Comparison of ENCODE assay signal across 13 mouse cellular contexts in the genomic region with DNA sequence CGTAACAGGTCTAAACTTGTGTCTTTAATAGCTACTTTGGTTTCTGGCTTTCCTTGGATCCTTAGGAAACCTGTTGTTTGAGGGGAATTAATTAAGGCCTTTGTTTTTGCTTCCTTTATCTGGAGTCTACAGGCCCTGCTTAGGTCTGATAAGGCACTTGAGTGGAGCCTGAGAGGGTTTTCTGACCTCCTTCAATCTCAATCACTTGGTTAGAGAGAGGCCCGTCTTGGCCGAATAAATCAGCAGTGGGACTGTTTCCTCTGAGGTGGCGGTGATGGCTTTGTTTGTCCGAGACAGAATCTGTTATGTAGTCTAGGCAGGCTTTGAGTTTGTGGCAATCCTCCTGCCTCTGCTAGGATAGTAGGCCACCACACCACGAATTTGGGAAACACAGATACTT. TPM values are rescaled to one million over a fixed set of nuclear protein-coding genes. Genes with fewer than 3 reads are reported as not detected.
DNase-seq lines count a peak whose midpoint lies in the region; ATAC-seq and TF ChIP-seq lines count a peak whose summit lies in the region.
"Had no signal": no experiment of that assay in that cellular context is flagged by ENCODE, and none has a peak within 500 bp of the region (broad histone marks: within the 10 kb centered on the region; RNA-seq: fewer than 3 reads in every experiment).

No protein-coding gene starts in this region.

- H3K4me2 ChIP-seq in lung, embryonic 14.5 days = peak overlapping the region; percentile 18; the same call in 1 of the 2 replicates
- 0 out of 2 replicates have a peak overlapping the region, but pooled peaks have one; percentile 7 for H3K4me2 ChIP-seq in heart, embryonic 15.5 days
- no peak overlapping the region for H3K4me2 ChIP-seq in lung, postnatal 0 days (replicated peaks; ENCODE audit: low read depth, low read length)
- H3K4me2 ChIP-seq: liver, embryonic 15.5 days had no signal

- no peak for TF ChIP-seq EP300 in lung, postnatal 0 days (IDR thresholded peaks at IDR 0.05)

- no peak for TF ChIP-seq CTCF in lung, embryonic 14.5 days (IDR thresholded peaks at IDR 0.05; ENCODE audit: low read depth)
- TF ChIP-seq CTCF in lung, postnatal 0 days (IDR thresholded peaks at IDR 0.05) = no peak

- no peaks in the 10 kb centered on the region for H3K27me3 ChIP-seq in heart, embryonic 10.5 days (ENCODE audit: insufficient read depth, poor library complexity, severe bottlenecking)
- H3K27me3 ChIP-seq in lung, embryonic 14.5 days (ENCODE audit: insufficient read depth, low read length) = no peaks in the 10 kb centered on the region
- H3K27me3 ChIP-seq in heart, embryonic 15.5 days = no peaks in the 10 kb centered on the region
- no peaks in the 10 kb centered on the region for H3K27me3 ChIP-seq in lung, postnatal 0 days (replicated peaks; ENCODE audit: insufficient read depth, low read length)

- H3K9ac ChIP-seq in lung, embryonic 14.5 days = no peak overlapping the region
- 0 out of 2 replicates have a peak overlapping the region, but pooled peaks have one; percentile 3 for H3K9ac ChIP-seq in heart, embryonic 15.5 days
- no peak overlapping the region for H3K9ac ChIP-seq in lung, postnatal 0 days (replicated peaks; ENCODE audit: low read depth)
- H3K9ac ChIP-seq: liver, embryonic 15.5 days had no signal

- WGBS in heart, embryonic 10.5 days = 11% methylated on average over 6 of the region's 6 CpGs
- WGBS in lung, embryonic 14.5 days = 19% methylated on average over 6 of the region's 6 CpGs
- WGBS in heart, embryonic 15.5 days = 29% methylated on average over 6 of the region's 6 CpGs
- WGBS in lung, postnatal 0 days = 21% methylated on average over 6 of the region's 6 CpGs

- H3K27ac ChIP-seq in heart, embryonic 10.5 days = peak overlapping the region; percentile 75
- H3K27ac ChIP-seq in lung, embryonic 14.5 days (ENCODE audit: low read depth) = peak overlapping the region; percentile 47; the same call in 1 of the 2 replicates
- H3K27ac ChIP-seq in heart, embryonic 15.5 days = peak overlapping the region; percentile 19
- peak overlapping the region; percentile 73 for H3K27ac ChIP-seq in lung, postnatal 0 days (ENCODE audit: low read length)
- H3K27ac ChIP-seq: liver, embryonic 15.5 days had no signal

- DNase-seq in heart, embryonic 10.5 days (ENCODE audit: low spot score) = peak; percentile 77
- no peak for DNase-seq in heart, adult 18-20 months
- DNase-seq in lung, embryonic 14.5 days = peak; percentile 42
- DNase-seq in lung, postnatal 25 days (ENCODE audit: low spot score) = no peak
- DNase-seq in lung, postnatal 0 days (ENCODE audit: low spot score) = peak; percentile 47
- no peak for DNase-seq in urinary bladder, postnatal 25 days (ENCODE audit: low spot score)
- DNase-seq in left cerebral cortex, postnatal 25 days (ENCODE audit: low spot score in 2 of 2) = no peak
- DNase-seq: kidney, postnatal 10 days; right cerebral cortex, postnatal 14 days had no signal

- ATAC-seq in lung, embryonic 14.5 days (ENCODE audit: insufficient read depth) = no peak
- ATAC-seq in heart, embryonic 15.5 days (replicated peaks; ENCODE audit: insufficient number of reproducible peaks, insufficient read depth, low FRiP score, low read depth) = no peak
- no peak for ATAC-seq in lung, postnatal 0 days
- ATAC-seq: CD4-positive, CD25-positive, alpha-beta regulatory T cell, adult 4 months; inflammation-experienced regulatory T-cells, adult 6 months had no signal

- H3K9me3 ChIP-seq in heart, embryonic 10.5 days = no peaks in the 10 kb centered on the region
- no peaks in the 10 kb centered on the region for H3K9me3 ChIP-seq in lung, embryonic 14.5 days (ENCODE audit: low read depth, low read length)
- H3K9me3 ChIP-seq in heart, embryonic 15.5 days (replicated peaks) = no peaks in the 10 kb centered on the region
- no peaks in the 10 kb centered on the region for H3K9me3 ChIP-seq in lung, postnatal 0 days (ENCODE audit: low read length)
- H3K9me3 ChIP-seq: liver, embryonic 15.5 days had no signal

- intact Hi-C loops in left cerebral cortex, postnatal 25 days (cut with DNase I) = no loop called here

- H3K4me3 ChIP-seq in heart, embryonic 10.5 days = peak overlapping the region; percentile 25; the same call in 1 of the 2 replicates
- H3K4me3 ChIP-seq in lung, embryonic 14.5 days (ENCODE audit: low read depth, low read length) = no peak overlapping the region
- no peak overlapping the region for H3K4me3 ChIP-seq in heart, embryonic 15.5 days
- no peak overlapping the region for H3K4me3 ChIP-seq in lung, postnatal 0 days (ENCODE audit: low read depth, low read length)
- H3K4me3 ChIP-seq: liver, embryonic 15.5 days had no signal

- H3K4me1 ChIP-seq in heart, embryonic 10.5 days = peaks cover 90% of the 10 kb centered on the region
- H3K4me1 ChIP-seq in lung, embryonic 14.5 days (ENCODE audit: insufficient read depth) = peaks cover 20% of the 10 kb centered on the region
- peaks cover 68% of the 10 kb centered on the region for H3K4me1 ChIP-seq in heart, embryonic 15.5 days (replicated peaks)
- peaks cover 46% of the 10 kb centered on the region; the same call in 1 of the 2 replicates for H3K4me1 ChIP-seq in lung, postnatal 0 days (ENCODE audit: insufficient read depth, low read depth, low read length)
- H3K4me1 ChIP-seq: liver, embryonic 15.5 days had no signal

- H3K36me3 ChIP-seq in heart, embryonic 10.5 days = 0 out of 2 replicates have a peak, but pooled peaks cover 5% of the 10 kb centered on the region
- peaks cover 5% of the 10 kb centered on the region for H3K36me3 ChIP-seq in lung, embryonic 14.5 days (ENCODE audit: insufficient read depth)
- H3K36me3 ChIP-seq in heart, embryonic 15.5 days = peaks cover 4% of the 10 kb centered on the region; the same call in 1 of the 2 replicates
- H3K36me3 ChIP-seq in lung, postnatal 0 days (ENCODE audit: insufficient read depth, low read length) = no peaks in the 10 kb centered on the region
- H3K36me3 ChIP-seq: liver, embryonic 15.5 days had no signal

RNA-seq across cellular contexts. Expression of a gene that starts 35.8 kb away (rescaled TPM):
- polyA plus RNA-seq in heart, embryonic 10.5 days (2016; fragmentation: Nextera tagmentation; extraction: Ambion mirVana) = 1.3 and 1.6 TPM in 2 replicates
- 1 to 10 TPM in 1 of 2 experiments, under 1 TPM in 1; 0.82 to 1.9 TPM for total RNA-seq in heart, adult 18-20 months (2021)
- polyA plus RNA-seq in lung, embryonic 14.5 days (2014; fragmentation: Nextera tagmentation; extraction: Ambion mirVana) = 2.8 and 3.4 TPM in 2 replicates
- polyA plus RNA-seq in heart, embryonic 15.5 days (2015; fragmentation: Nextera tagmentation; extraction: Ambion mirVana) = 1.3 and 2.0 TPM in 2 replicates
- 0.44 and 0.88 TPM in 2 replicates for polyA plus RNA-seq in lung, postnatal 0 days (2015; fragmentation: Nextera tagmentation; extraction: Ambion mirVana)
- total RNA-seq in left cerebral cortex, postnatal 25 days (2021) = 1 to 10 TPM; 2.5 to 2.8 TPM

RNA-seq across cellular contexts. Expression of a gene that starts 55.4 kb away (rescaled TPM):
- polyA plus RNA-seq in heart, embryonic 10.5 days (2016; fragmentation: Nextera tagmentation; extraction: Ambion mirVana) = 35.9 and 37.4 TPM in 2 replicates
- total RNA-seq in heart, adult 18-20 months (2021) = 10 to 100 TPM; 20.7 to 21.6 TPM
- 38.5 and 42.3 TPM in 2 replicates for polyA plus RNA-seq in lung, embryonic 14.5 days (2014; fragmentation: Nextera tagmentation; extraction: Ambion mirVana)
- polyA plus RNA-seq in heart, embryonic 15.5 days (2015; fragmentation: Nextera tagmentation; extraction: Ambion mirVana) = 21.6 and 22.7 TPM in 2 replicates
- polyA plus RNA-seq in lung, postnatal 0 days (2015; fragmentation: Nextera tagmentation; extraction: Ambion mirVana) = 70.4 and 82.1 TPM in 2 replicates
- 10 to 100 TPM; 23.3 to 25.6 TPM for total RNA-seq in left cerebral cortex, postnatal 25 days (2021)

Comparison
In these comparisons a context has a peak if more than half of its experiments do, and no peak if none do; other contexts are left out.
1. DNase-seq: peak in heart, embryonic 10.5 days (single experiment), lung, embryonic 14.5 days (single experiment) and lung, postnatal 0 days (single experiment); none in heart, adult 18-20 months (0 of 2), lung, postnatal 25 days (single experiment), urinary bladder, postnatal 25 days (single experiment) and left cerebral cortex, postnatal 25 days (0 of 2).
2. H3K27ac ChIP-seq: peak in every context shown above with its lines; median percentile 75 in heart, embryonic 10.5 days; 73 in lung, postnatal 0 days; 47 in lung, embryonic 14.5 days; 19 in heart, embryonic 15.5 days.